Mouse (Mus musculus) hindbrain, embryonic 15.5 days (tissue): ENCODE results near the gene Klf8. TPM values are rescaled to one million over a fixed set of nuclear protein-coding genes. Genes with fewer than 3 reads are reported as not detected.
A peak's percentile ranks its signal among the peaks of the same experiment; 100 is the strongest.

Experiments
- ATAC-seq: fragments of 200-750 bp; cut with Nextera tagmentation; 2 replicates; pipeline ENCODE4 v1.8.0; 2017; ENCODE audit warnings: low read depth, moderate number of reproducible peaks, moderate TSS enrichment; ENCODE audit not compliant: low FRiP score
- H3K27ac ChIP-seq: fragments of 300-500 bp; sonication (generic); replicated peaks from 2 replicates; pipeline ENCODE4 v1.5.1; 2015; ENCODE audit warnings: mild to moderate bottlenecking, inconsistent platforms
- H3K27me3 ChIP-seq: fragments of 300-500 bp; sonication (generic); 2 replicates; pipeline ENCODE4 v1.6.1; 2015; ENCODE audit warnings: control low read depth, inconsistent platforms
- H3K36me3 ChIP-seq: fragments of 300-500 bp; sonication (generic); 2 replicates; pipeline ENCODE4 v1.6.1; 2015; ENCODE audit warnings: control low read depth, inconsistent platforms
- H3K4me1 ChIP-seq: fragments of 300-500 bp; sonication (generic); replicated peaks from 2 replicates; pipeline ENCODE4 v1.6.1; 2015; ENCODE audit warnings: control low read depth, inconsistent platforms
- H3K4me2 ChIP-seq: fragments of 300-500 bp; sonication (generic); 2 replicates; pipeline ENCODE4 v1.6.1; 2015; ENCODE audit warnings: moderate library complexity, mild to moderate bottlenecking, inconsistent platforms
- H3K4me3 ChIP-seq: fragments of 300-500 bp; sonication (generic); 2 replicates; pipeline ENCODE4 v1.5.1; 2015; ENCODE audit warnings: mild to moderate bottlenecking, inconsistent platforms
- H3K9ac ChIP-seq: fragments of 300-500 bp; sonication (generic); 2 replicates; pipeline ENCODE4 v1.6.1; 2015; ENCODE audit warnings: inconsistent platforms
- H3K9me3 ChIP-seq: fragments of 300-500 bp; sonication (generic); 2 replicates; pipeline ENCODE4 v1.6.1; 2016; ENCODE audit warnings: control low read depth, inconsistent platforms
- WGBS: fragments of 180-500 bp; shearing (Covaris S2); methylation state at CpG from one replicate; pipeline ENCODE4 v1.1.7; 2015; 5-methylcytosine and 5-hydroxymethylcytosine counted together
- polyA plus RNA-seq: library from polyadenylated mRNA; unstranded; fragments of >200 nt; fragmentation: Nextera tagmentation; extraction: Ambion mirVana; gene quantifications from 2 replicates; pipeline ENCODE4 v1.2.1, GENCODE M21; 2015

Gene Klf8
- polyA plus RNA-seq, 1 experiment from 2014 or later: 5.9 TPM

DNA sequence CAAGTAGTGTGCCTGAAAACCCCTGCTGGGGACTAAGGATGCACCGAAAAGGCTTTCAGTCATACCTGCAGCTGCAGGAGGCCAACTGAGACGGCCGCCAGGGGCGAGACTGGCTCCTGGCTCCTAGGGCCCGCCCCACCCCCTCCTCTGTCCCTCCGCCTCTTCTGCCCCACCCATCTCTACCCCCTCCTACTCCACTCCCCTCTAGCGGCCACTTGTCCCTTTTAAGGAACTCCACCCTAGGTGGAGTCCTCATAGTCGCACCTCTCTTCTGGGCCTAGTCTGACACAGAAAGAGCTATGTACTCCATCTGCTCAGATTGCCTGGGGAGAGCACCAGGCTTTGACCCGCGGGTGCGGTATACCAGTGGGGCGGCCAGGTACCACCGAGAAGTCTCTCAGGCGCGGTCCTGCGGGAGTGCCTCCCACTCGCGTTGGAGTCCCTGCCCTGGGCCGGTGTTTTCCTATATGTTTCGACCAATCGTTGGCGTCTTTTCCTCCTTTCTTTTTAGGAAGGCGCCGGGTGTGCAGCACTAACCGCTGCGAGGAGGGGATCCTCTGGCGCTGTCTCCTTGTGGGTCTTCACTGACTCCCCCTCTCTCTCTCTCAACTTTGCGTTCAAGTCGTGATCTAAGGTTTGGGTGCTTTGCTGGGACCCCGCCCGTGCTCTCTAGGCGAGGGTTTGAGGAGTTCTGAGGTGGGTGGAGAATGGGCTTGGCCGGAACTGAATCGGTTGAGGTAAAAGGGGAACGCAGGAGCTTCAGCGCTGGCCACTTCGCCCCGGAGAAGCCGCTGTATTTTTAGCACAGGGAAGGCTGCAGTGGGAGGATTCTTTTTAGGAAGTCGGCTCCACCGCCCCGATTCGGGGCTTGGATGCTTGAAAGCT lies 122.3 kb downstream of the Klf8 start:
- no peaks in the 10 kb centered on the region for H3K36me3 ChIP-seq

DNA sequence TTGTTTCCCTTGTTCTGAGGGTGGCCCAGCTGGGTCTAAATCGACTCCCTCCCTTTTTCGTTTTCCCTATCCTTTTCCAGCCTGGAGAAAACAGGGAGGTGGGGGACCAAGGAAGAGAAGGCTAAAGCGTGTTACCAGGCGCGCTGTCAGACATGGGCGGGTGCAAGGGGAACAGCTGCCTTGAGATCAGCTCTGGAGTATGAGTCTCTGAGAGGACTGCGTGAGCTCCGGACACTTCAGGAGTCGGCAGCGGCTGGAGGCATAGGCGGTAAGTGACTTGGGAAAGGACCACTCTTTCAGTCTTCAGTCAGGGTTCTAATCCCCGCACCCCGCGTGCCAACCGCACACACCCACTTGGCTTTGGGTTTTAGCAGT lies 122.9 kb downstream of the Klf8 start:
- ATAC-seq: peak; percentile 53; the same call in 1 of the 2 replicates
- Histone ChIP-seq H3K4me1 (peaks cover 5% of the 10 kb centered on the region; the same call in 1 of the 2 replicates), H3K9me3 (no peaks in the 10 kb centered on the region), H3K36me3 (no peaks in the 10 kb centered on the region), H3K9ac (peak overlapping the region; percentile 45), H3K4me3 (peak overlapping the region; percentile 49), H3K27me3 (no peaks in the 10 kb centered on the region), H3K27ac (peak overlapping the region; percentile 61), H3K4me2 (peak overlapping the region; percentile 68)
- WGBS: 21% methylated on average over 15 of the region's 15 CpGs

More for the DNA sequence above, 122.3 kb downstream of the Klf8 start:
- peaks cover 5% of the 10 kb centered on the region; the same call in 1 of the 2 replicates for H3K4me1 ChIP-seq
- peak overlapping the region; percentile 61 for H3K27ac ChIP-seq
- H3K9ac ChIP-seq: peak overlapping the region; percentile 45
- 23% methylated on average over 43 of the region's 43 CpGs for WGBS
- H3K27me3 ChIP-seq: no peaks in the 10 kb centered on the region
- H3K4me2 ChIP-seq: peak overlapping the region; percentile 68
- H3K9me3 ChIP-seq: no peaks in the 10 kb centered on the region
- ATAC-seq: peak; percentile 84
- H3K4me3 ChIP-seq: peak overlapping the region; percentile 49

DNA sequence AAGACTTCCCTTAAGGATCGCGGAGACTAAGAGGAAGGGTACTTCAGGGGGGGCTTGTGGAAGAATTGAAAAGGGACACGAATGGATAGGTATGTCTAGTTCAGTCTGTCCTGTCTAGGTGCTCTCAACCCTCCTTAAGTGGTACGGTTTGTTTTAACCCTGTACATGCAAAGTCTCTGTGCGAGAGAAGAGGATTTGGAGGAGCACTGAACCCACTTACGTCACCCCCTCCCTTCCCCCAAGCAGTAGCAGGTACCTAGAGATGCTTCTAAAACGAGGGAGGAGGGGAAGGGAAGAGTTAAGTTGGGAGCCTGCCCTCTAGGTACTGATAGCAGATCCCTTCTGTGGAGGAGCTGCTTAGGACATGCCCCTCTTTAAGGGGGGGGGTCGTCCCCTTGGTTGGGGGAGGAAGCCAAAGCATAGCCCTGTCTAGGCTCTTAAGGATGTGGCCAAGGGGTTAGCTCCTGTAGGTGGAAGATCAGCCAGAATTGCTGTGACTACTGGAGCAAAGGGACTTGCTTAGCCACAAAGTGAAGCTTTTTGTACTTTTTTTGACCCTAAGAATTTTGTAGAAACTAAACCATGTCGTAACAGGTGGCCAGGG lies 123.5 kb downstream of the Klf8 start:
- Histone ChIP-seq H3K4me1 (peaks cover 5% of the 10 kb centered on the region; the same call in 1 of the 2 replicates), H3K9ac (peak overlapping the region; percentile 45), H3K27me3 (no peaks in the 10 kb centered on the region), H3K4me2 (peak overlapping the region; percentile 68), H3K36me3 (no peaks in the 10 kb centered on the region), H3K4me3 (peak overlapping the region; percentile 49), H3K27ac (no peak overlapping the region), H3K9me3 (no peaks in the 10 kb centered on the region)
- WGBS: 24% methylated on average over 9 of the region's 9 CpGs
- ATAC-seq: peak; percentile 43; the same call in 1 of the 2 replicates

DNA sequence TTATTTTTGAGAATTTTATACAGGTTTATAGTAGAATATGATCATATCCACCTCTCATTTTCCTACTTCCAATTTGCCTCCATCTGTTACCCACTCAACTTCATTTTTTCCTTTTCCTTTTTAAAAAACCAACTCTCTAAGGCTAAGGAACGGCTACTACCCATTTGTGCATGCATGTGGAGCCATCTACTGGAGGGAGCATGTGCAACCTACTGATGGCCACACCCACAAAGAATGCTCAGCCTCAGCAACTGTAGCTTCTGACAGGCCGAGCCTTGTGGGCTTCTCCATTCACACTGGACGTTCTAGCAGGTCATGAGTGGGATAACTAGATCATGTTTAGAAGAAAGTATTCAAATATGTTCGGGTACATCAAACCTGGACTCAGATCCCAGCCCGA lies 129.5 kb downstream of the Klf8 start:
- H3K9me3 ChIP-seq: no peaks in the 10 kb centered on the region
- no peaks in the 10 kb centered on the region for H3K36me3 ChIP-seq
- ATAC-seq: no peak
- no peak overlapping the region for H3K27ac ChIP-seq
- H3K4me3 ChIP-seq: no peak overlapping the region
- H3K4me1 ChIP-seq: no peaks in the 10 kb centered on the region
- no peak overlapping the region for H3K9ac ChIP-seq
- 43% methylated on average over 5 of the region's 5 CpGs for WGBS
- no peak overlapping the region for H3K4me2 ChIP-seq
- no peaks in the 10 kb centered on the region for H3K27me3 ChIP-seq

DNA sequence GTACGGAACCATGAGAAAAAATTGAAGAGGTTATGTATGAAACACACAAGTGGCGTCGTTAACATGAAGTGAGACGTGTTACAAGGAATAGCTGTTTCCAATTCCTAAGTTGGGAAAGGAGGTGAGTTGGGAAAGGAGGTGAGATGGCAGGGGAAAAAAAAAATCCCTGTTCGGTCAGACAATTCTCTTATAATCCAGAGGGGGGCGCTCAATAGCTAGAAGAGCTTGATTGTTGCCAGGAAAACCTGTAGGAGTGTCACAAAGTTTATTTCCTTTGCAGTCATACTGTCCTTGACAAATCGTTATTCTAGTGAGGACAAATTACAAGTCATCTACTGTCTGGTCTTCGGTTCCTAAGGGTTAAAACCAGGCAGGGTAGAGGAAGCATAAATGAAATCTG lies 132.5 kb downstream of the Klf8 start:
- WGBS: 38% methylated on average over 8 of the region's 8 CpGs
- H3K9me3 ChIP-seq: no peaks in the 10 kb centered on the region
- no peak overlapping the region for H3K4me2 ChIP-seq
- no peak overlapping the region for H3K27ac ChIP-seq
- H3K36me3 ChIP-seq: no peaks in the 10 kb centered on the region
- H3K4me1 ChIP-seq: no peaks in the 10 kb centered on the region
- no peak overlapping the region for H3K9ac ChIP-seq
- no peak for ATAC-seq
- H3K4me3 ChIP-seq: no peak overlapping the region
- H3K27me3 ChIP-seq: no peaks in the 10 kb centered on the region

DNA sequence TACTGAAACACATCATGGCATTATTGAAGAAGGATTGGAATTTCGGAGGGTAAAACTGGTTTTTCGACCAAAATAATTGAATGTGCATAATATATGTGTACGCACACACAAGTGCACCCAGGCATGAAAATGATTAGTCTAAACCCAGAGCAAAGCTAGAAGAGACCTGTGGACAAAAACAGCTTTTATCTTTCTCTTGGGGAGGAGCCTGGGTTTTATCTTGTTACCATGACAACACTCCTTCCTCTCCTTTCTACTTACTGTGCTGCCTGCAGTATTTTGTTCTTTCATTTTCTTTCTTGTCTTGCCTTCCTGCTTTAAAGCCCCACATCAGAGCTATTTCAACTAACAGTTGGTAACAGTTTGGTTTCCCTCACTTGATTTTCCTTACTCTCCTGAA lies 137.8 kb downstream of the Klf8 start:
- Histone ChIP-seq H3K4me1 (no peaks in the 10 kb centered on the region), H3K9me3 (no peaks in the 10 kb centered on the region), H3K36me3 (no peaks in the 10 kb centered on the region), H3K4me3 (no peak overlapping the region), H3K27ac (no peak overlapping the region), H3K27me3 (no peaks in the 10 kb centered on the region), H3K4me2 (peak overlapping the region; percentile 16; the same call in 1 of the 2 replicates), H3K9ac (no peak overlapping the region)
- WGBS: 54% methylated on average over 3 of the region's 3 CpGs
- no peak for ATAC-seq

DNA sequence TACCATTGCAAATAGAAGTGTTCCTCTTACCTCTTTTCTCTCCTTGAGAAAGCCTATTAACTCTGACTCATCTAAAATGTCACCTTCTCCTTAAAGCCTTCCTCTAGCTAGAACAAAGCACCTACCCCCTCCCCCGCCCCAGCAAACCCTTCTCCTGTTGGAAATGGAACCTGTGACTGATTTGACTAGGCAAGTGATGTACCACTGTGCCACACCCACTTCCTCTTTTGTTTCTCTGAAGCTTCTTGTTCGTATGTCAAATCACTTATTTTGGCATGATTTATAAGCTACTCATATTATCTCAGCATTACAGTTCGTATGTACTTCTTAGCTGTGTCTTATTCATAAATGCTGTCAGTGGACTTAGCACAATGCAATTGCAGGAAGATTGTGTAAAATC lies 144.5 kb downstream of the Klf8 start:
- H3K4me2 ChIP-seq: no peak overlapping the region
- H3K27ac ChIP-seq: no peak overlapping the region
- no peaks in the 10 kb centered on the region for H3K36me3 ChIP-seq
- H3K9me3 ChIP-seq: no peaks in the 10 kb centered on the region
- ATAC-seq: no peak
- no peak overlapping the region for H3K4me3 ChIP-seq
- H3K9ac ChIP-seq: no peak overlapping the region
- H3K4me1 ChIP-seq: no peaks in the 10 kb centered on the region
- no peaks in the 10 kb centered on the region for H3K27me3 ChIP-seq
- 72% methylated on average over 3 of the region's 3 CpGs for WGBS

DNA sequence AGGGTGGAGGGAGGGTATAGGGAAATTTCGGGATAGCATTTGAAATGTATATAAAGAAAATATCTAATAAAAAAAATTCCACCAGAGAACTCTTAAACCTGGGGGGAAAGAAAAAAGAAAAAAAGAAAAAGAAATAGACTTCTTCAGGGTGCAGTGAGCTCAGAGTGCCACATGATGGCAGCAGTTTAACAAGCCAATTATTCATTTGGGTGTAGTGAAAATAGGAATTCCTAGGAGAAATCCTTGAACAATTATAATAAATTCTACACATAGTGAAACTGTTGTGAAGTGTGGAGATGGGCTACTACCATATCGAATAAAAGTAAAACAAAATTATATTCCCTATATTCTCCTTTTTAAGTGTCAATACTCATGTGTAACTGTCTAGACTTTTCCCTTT lies 152.0 kb downstream of the Klf8 start:
- Histone ChIP-seq H3K4me1 (no peaks in the 10 kb centered on the region), H3K36me3 (no peaks in the 10 kb centered on the region), H3K27ac (no peak overlapping the region), H3K9me3 (no peaks in the 10 kb centered on the region), H3K9ac (no peak overlapping the region), H3K4me3 (no peak overlapping the region), H3K4me2 (no peak overlapping the region), H3K27me3 (no peaks in the 10 kb centered on the region)
- ATAC-seq: no peak
- WGBS: 42% methylated on average over 2 of the region's 2 CpGs

DNA sequence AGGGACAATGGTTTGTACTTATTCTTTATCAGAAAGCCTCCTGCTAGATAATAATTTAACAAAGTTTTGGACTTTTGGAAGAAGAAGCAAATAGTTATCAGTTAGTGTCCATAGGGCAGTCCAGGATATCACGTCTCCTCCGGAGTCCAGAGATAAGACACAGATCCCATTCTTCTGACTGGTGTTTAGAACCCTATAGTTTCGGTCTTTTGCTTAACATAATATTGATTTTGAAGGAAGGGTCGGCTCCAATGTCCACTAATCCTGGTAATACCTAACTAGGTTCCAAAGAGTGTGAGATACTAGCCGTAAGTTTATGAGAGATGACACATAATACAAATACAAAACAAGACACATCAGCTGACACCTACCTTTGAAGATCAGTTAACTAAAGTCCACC lies 179.8 kb downstream of the Klf8 start:
- H3K9ac ChIP-seq: no peak overlapping the region
- no peaks in the 10 kb centered on the region for H3K9me3 ChIP-seq
- H3K27me3 ChIP-seq: no peaks in the 10 kb centered on the region
- H3K36me3 ChIP-seq: no peaks in the 10 kb centered on the region
- 87% methylated on average over 5 of the region's 5 CpGs for WGBS
- no peak overlapping the region for H3K27ac ChIP-seq
- no peak for ATAC-seq
- H3K4me1 ChIP-seq: no peaks in the 10 kb centered on the region
- H3K4me2 ChIP-seq: no peak overlapping the region
- H3K4me3 ChIP-seq: no peak overlapping the region

DNA sequence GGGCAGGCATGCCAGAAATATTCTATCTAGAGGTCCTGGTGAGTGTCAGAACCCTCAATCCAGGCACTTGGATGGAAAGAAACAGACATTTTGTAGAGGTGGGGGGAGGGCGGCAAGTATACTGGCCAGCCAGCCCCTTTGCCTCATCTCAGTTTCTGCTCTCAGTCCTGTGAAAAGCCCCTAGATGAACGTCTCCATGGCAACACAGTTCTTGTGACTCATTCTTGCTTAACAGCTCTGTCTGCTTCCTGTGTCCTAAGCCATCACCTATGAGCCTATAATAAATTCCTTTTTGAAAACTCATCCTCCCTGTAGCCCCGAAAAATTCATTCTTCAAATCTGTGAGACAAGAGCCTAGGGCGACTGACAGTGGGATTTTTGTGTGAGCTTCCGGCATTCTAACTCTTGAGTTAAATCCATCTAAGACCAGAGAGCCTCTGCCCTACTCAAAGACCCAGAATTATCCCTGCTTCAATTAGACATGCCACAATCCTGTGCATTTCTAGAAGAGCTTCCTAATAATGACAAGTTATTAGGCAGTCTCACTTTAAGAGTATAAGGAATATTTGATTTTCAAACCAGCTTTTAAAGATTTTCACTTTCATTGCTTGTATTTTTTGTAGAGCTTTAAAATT lies 196.5 kb downstream of the Klf8 start:
- no peak overlapping the region for H3K9ac ChIP-seq
- H3K4me1 ChIP-seq: peaks cover 4% of the 10 kb centered on the region; the same call in 1 of the 2 replicates
- WGBS: 27% methylated on average over 5 of the region's 5 CpGs
- H3K36me3 ChIP-seq: no peaks in the 10 kb centered on the region
- no peaks in the 10 kb centered on the region for H3K27me3 ChIP-seq
- peak; percentile 87 for ATAC-seq
- peak overlapping the region; percentile 55; the same call in 1 of the 2 replicates for H3K27ac ChIP-seq
- no peak overlapping the region for H3K4me3 ChIP-seq
- H3K4me2 ChIP-seq: no peak overlapping the region
- H3K9me3 ChIP-seq: no peaks in the 10 kb centered on the region

DNA sequence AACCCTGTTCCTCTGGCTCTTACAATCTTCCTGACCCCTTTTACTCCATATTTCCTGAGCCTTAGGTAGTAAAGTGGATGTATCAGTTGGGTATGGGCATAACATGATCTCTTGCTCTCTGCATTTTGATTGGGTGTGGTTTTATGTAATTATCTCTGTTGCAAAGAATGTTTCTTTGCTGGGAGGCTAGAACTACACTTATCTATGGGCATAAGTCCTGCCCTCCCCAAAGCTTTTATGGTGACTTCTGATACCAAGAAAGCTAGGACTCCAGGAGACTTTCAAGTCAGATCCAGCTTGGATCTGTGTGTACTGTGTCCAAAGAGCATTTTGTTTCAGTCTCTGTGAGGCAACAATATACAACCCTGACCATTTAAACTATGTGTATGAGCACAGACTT lies 202.3 kb downstream of the Klf8 start:
- Histone ChIP-seq H3K36me3 (no peaks in the 10 kb centered on the region), H3K9ac (no peak overlapping the region), H3K4me3 (no peak overlapping the region), H3K9me3 (no peaks in the 10 kb centered on the region), H3K4me1 (no peaks in the 10 kb centered on the region), H3K4me2 (no peak overlapping the region), H3K27me3 (no peaks in the 10 kb centered on the region), H3K27ac (no peak overlapping the region)
- ATAC-seq: no peak

DNA sequence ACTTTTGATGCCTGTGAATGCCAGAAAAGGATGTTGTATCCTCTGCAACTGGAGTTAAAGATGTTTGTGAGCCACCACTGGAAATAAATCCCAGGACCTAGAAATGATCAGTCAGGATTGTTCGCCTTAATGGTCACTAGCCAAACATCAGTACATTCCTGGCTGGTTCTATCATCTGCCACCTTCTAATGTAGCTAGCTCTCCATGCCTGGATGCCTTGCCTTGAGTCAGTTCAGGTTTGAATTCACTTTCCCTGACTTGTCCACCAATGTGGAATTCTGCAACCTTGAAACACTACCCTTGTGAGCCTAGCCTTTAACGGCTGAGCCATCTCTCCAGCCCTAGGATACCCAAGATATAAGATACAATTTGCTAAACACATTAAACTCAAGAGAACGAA lies 202.8 kb downstream of the Klf8 start:
- Histone ChIP-seq H3K4me3 (no peak overlapping the region), H3K4me2 (no peak overlapping the region), H3K9me3 (no peaks in the 10 kb centered on the region), H3K27me3 (no peaks in the 10 kb centered on the region), H3K27ac (no peak overlapping the region), H3K9ac (no peak overlapping the region), H3K36me3 (no peaks in the 10 kb centered on the region), H3K4me1 (no peaks in the 10 kb centered on the region)
- WGBS: 91% methylated on average over 3 of the region's 3 CpGs
- ATAC-seq: no peak
